Mouse (Mus musculus): ENCODE measurements around the gene Plcd3. TPM values are rescaled to one million over a fixed set of nuclear protein-coding genes. Genes with fewer than 3 reads are reported as not detected.

Gene Plcd3
- polyA plus RNA-seq, 1 experiment from 2014 or later = 1.7 TPM

DNA sequence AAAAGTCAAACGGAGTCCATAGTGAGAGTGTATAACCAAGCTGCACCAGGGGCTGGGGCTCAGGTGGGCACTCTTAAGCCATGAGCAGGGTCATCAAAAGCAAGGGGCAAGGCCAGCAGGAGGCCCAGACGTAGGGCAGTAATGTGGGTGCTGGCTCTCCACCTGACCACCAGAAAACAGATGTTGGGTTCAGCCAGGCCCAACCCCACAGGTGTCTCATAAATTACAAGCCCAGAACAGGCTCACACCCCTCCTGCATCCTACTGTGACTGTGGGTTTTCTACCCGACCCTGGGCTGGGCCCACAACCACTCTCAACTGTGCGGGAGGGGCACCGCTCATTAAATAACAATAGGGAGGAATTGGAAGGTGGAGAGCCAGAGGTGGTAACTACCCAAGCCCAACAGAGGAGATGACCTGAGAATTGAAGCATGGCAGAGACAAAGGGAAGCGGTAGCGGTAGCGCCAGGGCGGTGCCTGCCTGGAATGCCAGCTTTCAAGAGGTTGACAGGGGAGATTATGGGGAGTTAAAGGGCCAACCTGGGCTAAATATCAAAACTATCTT lies 6.3 kb downstream of the Plcd3 start:
- Histone ChIP-seq H3K27me3 (ENCODE audit: control insufficient read depth, insufficient read depth, low read length) (peaks cover 13% of the 10 kb centered on the region), H3K36me3 (ENCODE audit: control insufficient read depth, insufficient read depth, low read length) (no peaks in the 10 kb centered on the region), H3K27ac (ENCODE audit: low read depth, low read length) (no peak overlapping the region), H3K9ac (ENCODE audit: low read depth, low read length) (no peak overlapping the region), H3K4me3 (ENCODE audit: low read depth, low read length) (no peak overlapping the region), H3K9me3 (ENCODE audit: control insufficient read depth, low read length) (no peaks in the 10 kb centered on the region), H3K4me1 (replicated peaks; ENCODE audit: control insufficient read depth, insufficient read depth, low read length) (no peaks in the 10 kb centered on the region), H3K4me2 (replicated peaks; ENCODE audit: low read depth, low read length) (no peak overlapping the region)
- 49% methylated on average over 9 of the region's 9 CpGs for WGBS
- DNase-seq (ENCODE audit: low spot score) (no peak), ATAC-seq (ENCODE audit: low FRiP score) (no peak)

DNA sequence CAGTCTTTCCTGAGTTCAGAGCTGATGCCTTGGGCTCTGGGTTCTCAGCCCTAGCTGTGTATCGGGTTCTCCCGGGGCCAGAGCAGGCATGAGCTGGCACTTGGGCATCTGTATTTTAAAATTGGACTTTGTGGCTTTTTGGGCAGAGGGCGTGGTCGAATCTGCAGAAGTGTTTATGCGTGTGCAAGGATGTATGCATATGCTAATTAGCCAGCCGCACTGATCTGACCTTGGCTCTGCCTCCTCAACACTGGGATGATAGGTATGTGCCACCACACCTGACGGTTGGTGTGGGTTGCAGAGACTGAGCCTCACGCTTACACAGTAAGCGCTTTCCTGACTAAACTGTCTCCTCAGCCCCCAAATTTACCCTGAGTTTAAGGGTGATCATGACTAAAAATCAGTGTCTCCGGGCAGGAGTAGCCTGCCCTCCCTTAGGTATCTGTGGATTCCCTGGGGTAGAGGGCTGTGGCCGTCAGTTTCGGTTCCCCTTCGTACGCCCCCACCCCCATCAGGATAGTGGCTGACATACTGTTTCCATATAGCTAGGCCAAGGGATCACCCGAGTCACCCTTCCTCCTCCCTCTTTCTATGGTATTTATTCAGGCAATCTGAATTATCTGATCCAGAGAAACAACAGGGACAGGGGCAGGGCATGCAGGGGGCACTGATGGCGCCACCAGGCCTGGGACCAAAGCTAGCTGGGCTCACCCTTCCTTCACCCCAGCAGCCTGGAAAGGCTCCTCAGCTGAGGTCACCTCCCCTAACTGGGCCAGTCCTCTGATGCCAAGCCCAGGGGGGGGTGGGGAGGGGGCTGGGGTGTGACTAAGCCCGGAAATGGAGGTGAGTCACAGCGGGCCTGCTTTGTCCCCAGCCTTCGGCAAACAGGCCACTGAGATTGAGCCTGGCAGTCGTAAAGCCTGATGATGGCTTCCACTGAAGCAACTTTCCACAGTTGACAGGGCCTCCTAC lies 7.3 kb downstream of the Plcd3 start:
- Histone ChIP-seq H3K9me3 (ENCODE audit: control insufficient read depth, low read length) (no peaks in the 10 kb centered on the region), H3K9ac (ENCODE audit: low read depth, low read length) (no peak overlapping the region), H3K27me3 (ENCODE audit: control insufficient read depth, insufficient read depth, low read length) (peaks cover 4% of the 10 kb centered on the region; the same call in 1 of the 2 replicates), H3K36me3 (ENCODE audit: control insufficient read depth, insufficient read depth, low read length) (no peaks in the 10 kb centered on the region), H3K4me2 (replicated peaks; ENCODE audit: low read depth, low read length) (no peak overlapping the region), H3K4me1 (replicated peaks; ENCODE audit: control insufficient read depth, insufficient read depth, low read length) (no peaks in the 10 kb centered on the region), H3K4me3 (ENCODE audit: low read depth, low read length) (no peak overlapping the region), H3K27ac (ENCODE audit: low read depth, low read length) (no peak overlapping the region)
- 78% methylated on average over 20 of the region's 20 CpGs for WGBS
- DNase-seq (ENCODE audit: low spot score) = no peak
- ATAC-seq (ENCODE audit: low FRiP score) = no peak

DNA sequence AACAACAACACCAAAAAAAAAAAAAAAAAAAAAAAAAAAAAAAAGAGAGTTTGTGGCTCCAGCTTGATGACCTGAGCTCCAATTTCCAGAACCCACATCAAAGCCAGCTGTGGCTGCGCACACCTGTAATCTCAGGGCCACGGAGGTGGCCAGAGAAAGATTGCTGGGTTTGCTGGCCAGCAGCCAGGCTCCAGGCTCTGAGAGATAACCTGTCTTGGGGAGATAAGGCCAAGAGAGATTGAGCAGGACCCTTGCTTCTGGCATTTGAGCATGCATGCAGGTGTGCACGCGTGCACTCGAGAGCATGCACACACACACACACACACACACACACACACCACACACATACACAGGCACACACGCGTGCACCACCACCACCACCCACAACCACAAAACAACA lies 8.2 kb downstream of the Plcd3 start:
- 97% methylated on average over 7 of the region's 7 CpGs for WGBS
- no peaks in the 10 kb centered on the region for H3K4me1 ChIP-seq (replicated peaks; ENCODE audit: control insufficient read depth, insufficient read depth, low read length)
- no peaks in the 10 kb centered on the region for H3K36me3 ChIP-seq (ENCODE audit: control insufficient read depth, insufficient read depth, low read length)
- H3K27ac ChIP-seq (ENCODE audit: low read depth, low read length) = no peak overlapping the region
- H3K27me3 ChIP-seq (ENCODE audit: control insufficient read depth, insufficient read depth, low read length) = no peaks in the 10 kb centered on the region
- no peaks in the 10 kb centered on the region for H3K9me3 ChIP-seq (ENCODE audit: control insufficient read depth, low read length)
- no peak overlapping the region for H3K9ac ChIP-seq (ENCODE audit: low read depth, low read length)
- no peak for ATAC-seq (ENCODE audit: low FRiP score)
- H3K4me2 ChIP-seq (replicated peaks; ENCODE audit: low read depth, low read length) = no peak overlapping the region
- DNase-seq (ENCODE audit: low spot score) = no peak
- no peak overlapping the region for H3K4me3 ChIP-seq (ENCODE audit: low read depth, low read length)

DNA sequence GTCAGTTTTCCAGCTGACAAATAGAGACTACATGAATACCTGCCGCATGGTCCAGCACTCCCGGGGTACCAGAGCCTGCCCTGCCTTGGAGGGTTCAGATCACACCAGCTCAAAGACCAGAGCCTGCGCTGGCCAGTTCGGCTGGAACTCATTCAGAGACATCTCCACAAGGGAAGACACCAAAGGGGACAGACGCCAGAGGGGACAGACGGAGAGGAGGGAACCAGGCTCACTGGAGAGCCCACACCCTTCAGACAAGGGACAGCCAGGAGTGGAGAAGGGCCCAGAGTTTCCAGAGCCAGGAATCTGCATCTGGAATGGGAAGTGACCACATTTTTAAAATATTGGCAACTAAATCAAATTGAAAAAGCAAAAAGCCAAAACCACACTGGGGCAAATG lies 19.8 kb downstream of the Plcd3 start:
- no peak overlapping the region; the same call in 1 of the 2 replicates for H3K4me2 ChIP-seq (replicated peaks; ENCODE audit: low read depth, low read length)
- peaks cover 12% of the 10 kb centered on the region for H3K27me3 ChIP-seq (ENCODE audit: control insufficient read depth, insufficient read depth, low read length)
- DNase-seq (ENCODE audit: low spot score) (no peak), ATAC-seq (ENCODE audit: low FRiP score) (no peak)
- H3K27ac ChIP-seq (ENCODE audit: low read depth, low read length) = no peak overlapping the region
- WGBS = 42% methylated on average over 6 of the region's 6 CpGs
- no peaks in the 10 kb centered on the region for H3K9me3 ChIP-seq (ENCODE audit: control insufficient read depth, low read length)
- H3K9ac ChIP-seq (ENCODE audit: low read depth, low read length) = no peak overlapping the region
- no peaks in the 10 kb centered on the region for H3K36me3 ChIP-seq (ENCODE audit: control insufficient read depth, insufficient read depth, low read length)
- no peak overlapping the region for H3K4me3 ChIP-seq (ENCODE audit: low read depth, low read length)
- peaks cover 5% of the 10 kb centered on the region; the same call in 1 of the 2 replicates for H3K4me1 ChIP-seq (replicated peaks; ENCODE audit: control insufficient read depth, insufficient read depth, low read length)

DNA sequence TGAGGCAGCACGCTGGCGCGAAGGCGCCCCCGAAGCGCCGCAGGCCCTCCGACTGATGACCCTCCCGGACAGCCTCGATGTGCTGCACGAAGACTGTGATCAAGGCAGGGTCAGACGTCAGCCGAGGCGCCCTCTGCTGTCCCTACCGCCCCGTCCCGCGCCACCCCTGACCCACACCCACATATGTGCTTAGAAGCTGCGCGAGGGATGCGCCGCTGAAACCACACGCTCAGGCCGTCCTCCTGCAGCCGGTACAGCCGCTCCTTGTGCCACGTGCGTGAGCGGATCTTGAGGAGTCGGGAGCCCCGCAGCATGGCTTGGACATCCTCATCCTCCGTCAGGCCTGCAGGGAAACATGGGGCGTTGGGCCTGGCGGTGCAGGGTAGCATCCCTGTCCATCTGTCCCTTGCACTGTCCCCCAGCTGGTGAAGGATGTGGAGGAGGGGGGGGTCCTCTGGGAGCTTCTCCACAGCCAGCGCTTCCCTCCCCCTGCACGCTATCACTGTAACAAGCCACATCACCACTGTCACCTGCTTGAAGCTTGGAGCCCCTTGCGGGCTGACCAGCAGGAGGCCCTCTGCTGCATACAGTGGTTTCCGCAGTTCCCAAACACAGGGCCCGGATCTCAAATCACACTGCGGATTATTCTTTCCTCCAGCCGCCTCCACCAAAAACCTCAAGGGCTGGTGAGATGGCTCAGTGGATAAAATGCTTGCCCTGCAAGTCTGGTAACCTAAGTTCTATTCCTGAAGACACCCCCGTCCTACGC lies 21.0 kb downstream of the Plcd3 start:
- peaks cover 5% of the 10 kb centered on the region; the same call in 1 of the 2 replicates for H3K4me1 ChIP-seq (replicated peaks; ENCODE audit: control insufficient read depth, insufficient read depth, low read length)
- H3K27ac ChIP-seq (ENCODE audit: low read depth, low read length) = no peak overlapping the region
- peak; percentile 54 for DNase-seq (ENCODE audit: low spot score)
- H3K4me3 ChIP-seq (ENCODE audit: low read depth, low read length) = peak overlapping the region; percentile 27
- no peaks in the 10 kb centered on the region for H3K9me3 ChIP-seq (ENCODE audit: control insufficient read depth, low read length)
- peak overlapping the region; percentile 51 for H3K4me2 ChIP-seq (replicated peaks; ENCODE audit: low read depth, low read length)
- 1% methylated on average over 42 of the region's 43 CpGs for WGBS
- ATAC-seq (ENCODE audit: low FRiP score) = peak; percentile 40
- no peaks in the 10 kb centered on the region for H3K36me3 ChIP-seq (ENCODE audit: control insufficient read depth, insufficient read depth, low read length)
- H3K9ac ChIP-seq (ENCODE audit: low read depth, low read length) = peak overlapping the region; percentile 37
- peaks cover 12% of the 10 kb centered on the region for H3K27me3 ChIP-seq (ENCODE audit: control insufficient read depth, insufficient read depth, low read length)

DNA sequence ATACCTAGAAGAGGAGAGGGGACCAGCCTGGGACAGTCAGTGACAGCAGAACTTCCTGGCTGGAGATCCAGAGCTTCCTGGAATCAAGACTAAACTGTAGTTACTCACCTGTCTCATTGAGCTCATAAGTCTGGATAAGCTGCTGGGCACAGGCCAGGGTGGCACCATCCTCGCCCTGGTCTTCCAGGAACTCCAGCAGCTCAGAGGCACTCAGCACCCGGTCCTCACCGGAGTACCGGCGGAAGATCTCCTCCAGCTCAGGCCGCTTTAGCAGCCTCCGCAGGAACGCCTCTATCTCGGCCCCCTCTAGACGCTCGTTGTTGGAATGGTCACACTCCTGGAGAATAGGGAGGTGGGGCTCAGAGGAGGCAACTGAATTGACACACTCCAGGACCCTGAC lies 23.3 kb downstream of the Plcd3 start:
- Histone ChIP-seq H3K4me3 (ENCODE audit: low read depth, low read length) (no peak overlapping the region), H3K9me3 (ENCODE audit: control insufficient read depth, low read length) (no peaks in the 10 kb centered on the region), H3K4me1 (replicated peaks; ENCODE audit: control insufficient read depth, insufficient read depth, low read length) (peaks cover 5% of the 10 kb centered on the region; the same call in 1 of the 2 replicates), H3K27ac (ENCODE audit: low read depth, low read length) (no peak overlapping the region), H3K9ac (ENCODE audit: low read depth, low read length) (no peak overlapping the region), H3K36me3 (ENCODE audit: control insufficient read depth, insufficient read depth, low read length) (no peaks in the 10 kb centered on the region), H3K27me3 (ENCODE audit: control insufficient read depth, insufficient read depth, low read length) (peaks cover 12% of the 10 kb centered on the region), H3K4me2 (replicated peaks; ENCODE audit: low read depth, low read length) (no peak overlapping the region)
- ATAC-seq (ENCODE audit: low FRiP score) = no peak
- DNase-seq (ENCODE audit: low spot score) = no peak
- WGBS = 84% methylated on average over 11 of the region's 11 CpGs

DNA sequence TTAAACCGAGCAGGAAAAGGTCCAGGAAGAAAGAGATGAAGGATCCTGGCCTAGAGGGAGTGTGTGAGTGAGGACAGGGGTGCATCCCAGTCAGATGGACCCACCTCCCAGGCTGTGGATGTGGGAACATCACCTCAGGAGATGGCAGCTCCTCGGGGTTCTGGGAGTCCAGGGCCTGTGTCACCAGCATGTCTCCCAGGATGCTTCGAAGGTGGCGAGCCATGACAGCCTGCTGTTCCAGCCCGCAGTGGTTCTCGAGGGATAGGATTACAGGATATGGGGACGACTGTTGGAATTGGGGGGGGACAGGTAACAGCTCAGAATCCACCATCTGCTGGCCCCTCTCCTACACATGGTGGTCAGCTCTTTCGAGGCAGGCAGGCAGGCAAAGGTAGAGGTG lies 24.9 kb downstream of the Plcd3 start:
- H3K9me3 ChIP-seq (ENCODE audit: control insufficient read depth, low read length) = no peaks in the 10 kb centered on the region
- ATAC-seq (ENCODE audit: low FRiP score) (no peak), DNase-seq (ENCODE audit: low spot score) (no peak)
- peaks cover 12% of the 10 kb centered on the region for H3K27me3 ChIP-seq (ENCODE audit: control insufficient read depth, insufficient read depth, low read length)
- no peak overlapping the region for H3K4me3 ChIP-seq (ENCODE audit: low read depth, low read length)
- no peak overlapping the region for H3K27ac ChIP-seq (ENCODE audit: low read depth, low read length)
- H3K4me2 ChIP-seq (replicated peaks; ENCODE audit: low read depth, low read length) = no peak overlapping the region
- H3K4me1 ChIP-seq (replicated peaks; ENCODE audit: control insufficient read depth, insufficient read depth, low read length) = peaks cover 5% of the 10 kb centered on the region; the same call in 1 of the 2 replicates
- WGBS = 83% methylated on average over 8 of the region's 8 CpGs
- H3K36me3 ChIP-seq (ENCODE audit: control insufficient read depth, insufficient read depth, low read length) = no peaks in the 10 kb centered on the region
- no peak overlapping the region for H3K9ac ChIP-seq (ENCODE audit: low read depth, low read length)

DNA sequence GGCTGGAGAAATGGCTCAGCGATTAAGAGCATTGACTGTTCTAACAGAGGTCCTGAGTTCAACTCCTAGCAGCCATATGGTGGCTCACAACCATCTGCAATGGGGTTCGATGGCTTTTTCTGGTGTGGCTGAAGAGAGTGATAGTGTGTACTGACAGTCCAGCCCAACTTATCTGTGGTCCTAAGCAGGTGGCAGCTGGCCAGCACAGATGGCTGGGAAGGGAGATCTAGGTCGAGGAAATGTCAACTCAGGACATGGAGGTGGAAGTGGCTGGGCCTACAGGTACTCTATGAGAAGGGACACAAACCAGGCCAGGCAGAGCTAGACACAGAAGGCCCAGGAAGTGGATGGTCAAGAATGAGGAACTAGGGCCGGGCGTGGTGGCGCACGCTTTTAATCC lies 25.4 kb downstream of the Plcd3 start:
- no peak for ATAC-seq (ENCODE audit: low FRiP score)
- WGBS = 94% methylated on average over 7 of the region's 7 CpGs
- H3K4me1 ChIP-seq (replicated peaks; ENCODE audit: control insufficient read depth, insufficient read depth, low read length) = peaks cover 5% of the 10 kb centered on the region; the same call in 1 of the 2 replicates

More for the DNA sequence above, 25.4 kb downstream of the Plcd3 start:
- no peaks in the 10 kb centered on the region for H3K9me3 ChIP-seq (ENCODE audit: control insufficient read depth, low read length)
- DNase-seq (ENCODE audit: low spot score) = no peak
- no peak overlapping the region for H3K4me3 ChIP-seq (ENCODE audit: low read depth, low read length)
- no peak overlapping the region for H3K27ac ChIP-seq (ENCODE audit: low read depth, low read length)
- peaks cover 12% of the 10 kb centered on the region for H3K27me3 ChIP-seq (ENCODE audit: control insufficient read depth, insufficient read depth, low read length)
- no peak overlapping the region for H3K4me2 ChIP-seq (replicated peaks; ENCODE audit: low read depth, low read length)
- H3K9ac ChIP-seq (ENCODE audit: low read depth, low read length) = no peak overlapping the region
- no peaks in the 10 kb centered on the region for H3K36me3 ChIP-seq (ENCODE audit: control insufficient read depth, insufficient read depth, low read length)

Data from hindbrain, embryonic 11.5 days (tissue).